Mouse (Mus musculus): ENCODE results near the gene Cep152. TPM values are rescaled to one million over a fixed set of nuclear protein-coding genes. Genes with fewer than 3 reads are reported as not detected.

Cep152 gene
- polyA plus RNA-seq, 1 experiment from 2014 or later, result 11.4 TPM

DNA sequence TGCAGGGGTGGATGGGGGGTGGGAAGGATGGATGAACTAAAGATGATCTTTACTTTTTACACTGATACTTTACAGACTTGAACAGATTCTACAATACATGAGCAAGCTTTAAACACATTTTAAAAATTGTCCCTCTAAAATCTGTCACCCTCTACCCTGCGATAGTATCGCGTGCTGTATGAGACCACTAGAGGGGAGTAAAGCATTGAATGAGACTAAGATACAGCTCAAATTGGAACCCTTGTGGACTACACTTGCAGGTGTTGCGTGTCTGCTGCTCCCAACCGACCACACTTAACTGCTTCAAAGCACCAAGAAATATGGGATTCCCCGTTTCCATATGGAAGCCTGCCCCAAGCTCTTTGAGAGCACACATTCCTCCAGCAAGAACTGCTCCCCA lies 69.1 kb downstream of the Cep152 start:
- 75% methylated on average over 6 of the region's 6 CpGs for WGBS
- H3K36me3 ChIP-seq (ENCODE audit: control insufficient read depth, insufficient read depth, low read length), result no peaks in the 10 kb centered on the region
- no peak overlapping the region for H3K9ac ChIP-seq (ENCODE audit: low read depth, low read length)
- ATAC-seq (ENCODE audit: low FRiP score, low TSS enrichment), result no peak; the same call in 1 of the 2 replicates
- H3K4me1 ChIP-seq (ENCODE audit: control insufficient read depth, insufficient read depth, low read length), result no peaks in the 10 kb centered on the region
- H3K27me3 ChIP-seq (ENCODE audit: control insufficient read depth, insufficient read depth, low read length), result no peaks in the 10 kb centered on the region
- H3K4me2 ChIP-seq (replicated peaks; ENCODE audit: low read depth, low read length), result no peak overlapping the region
- H3K27ac ChIP-seq (ENCODE audit: low read depth, low read length), result no peak overlapping the region
- H3K9me3 ChIP-seq (ENCODE audit: control insufficient read depth, low read length), result no peaks in the 10 kb centered on the region
- no peak overlapping the region for H3K4me3 ChIP-seq (ENCODE audit: low read length)

DNA sequence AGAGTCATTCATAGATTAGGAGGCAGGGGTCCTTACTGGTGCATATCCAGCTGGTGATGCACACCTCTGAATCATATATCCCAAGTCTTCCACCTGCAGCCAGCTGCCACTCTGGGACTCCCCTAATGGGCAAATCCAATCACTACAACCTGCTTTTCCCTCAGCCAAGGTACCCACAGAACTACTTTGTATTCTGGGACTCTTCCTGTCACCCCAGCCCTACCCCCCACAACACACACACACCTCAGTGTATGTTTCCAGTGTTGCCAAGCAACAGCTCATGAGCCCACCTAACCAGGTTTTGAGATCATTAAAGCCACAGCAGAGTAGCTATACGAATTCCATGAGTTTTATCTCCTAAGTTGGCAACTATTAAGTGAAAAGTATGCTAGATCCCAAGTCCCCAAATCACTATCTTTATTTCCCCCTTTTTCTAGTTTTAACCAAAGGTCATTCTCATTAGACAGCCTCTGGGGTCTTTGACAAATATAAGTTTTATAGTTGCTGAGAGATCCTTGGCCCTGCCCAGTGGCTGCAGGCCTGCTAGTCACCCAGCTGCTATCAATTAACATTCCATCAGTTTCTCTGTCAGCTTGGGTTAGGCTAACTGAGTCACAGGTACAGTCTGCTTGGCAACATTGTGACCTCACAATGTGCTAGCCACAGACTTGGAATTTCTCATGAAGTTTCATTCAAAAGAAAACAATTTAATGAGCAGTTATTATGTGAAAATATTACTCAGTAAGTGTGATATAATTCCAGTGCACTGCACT lies 75.9 kb downstream of the Cep152 start:
- Histone ChIP-seq H3K9me3 (ENCODE audit: control insufficient read depth, low read length) (no peaks in the 10 kb centered on the region; the same call in 1 of the 2 replicates), H3K27me3 (ENCODE audit: control insufficient read depth, insufficient read depth, low read length) (no peaks in the 10 kb centered on the region), H3K9ac (ENCODE audit: low read depth, low read length) (no peak overlapping the region), H3K4me3 (ENCODE audit: low read length) (no peak overlapping the region), H3K27ac (ENCODE audit: low read depth, low read length) (no peak overlapping the region), H3K36me3 (ENCODE audit: control insufficient read depth, insufficient read depth, low read length) (no peaks in the 10 kb centered on the region), H3K4me2 (replicated peaks; ENCODE audit: low read depth, low read length) (no peak overlapping the region), H3K4me1 (ENCODE audit: control insufficient read depth, insufficient read depth, low read length) (0 out of 2 replicates have a peak, but pooled peaks cover 3% of the 10 kb centered on the region)
- WGBS, result 63% methylated on average over 1 of the region's 1 CpGs
- no peak for ATAC-seq (ENCODE audit: low FRiP score, low TSS enrichment)

DNA sequence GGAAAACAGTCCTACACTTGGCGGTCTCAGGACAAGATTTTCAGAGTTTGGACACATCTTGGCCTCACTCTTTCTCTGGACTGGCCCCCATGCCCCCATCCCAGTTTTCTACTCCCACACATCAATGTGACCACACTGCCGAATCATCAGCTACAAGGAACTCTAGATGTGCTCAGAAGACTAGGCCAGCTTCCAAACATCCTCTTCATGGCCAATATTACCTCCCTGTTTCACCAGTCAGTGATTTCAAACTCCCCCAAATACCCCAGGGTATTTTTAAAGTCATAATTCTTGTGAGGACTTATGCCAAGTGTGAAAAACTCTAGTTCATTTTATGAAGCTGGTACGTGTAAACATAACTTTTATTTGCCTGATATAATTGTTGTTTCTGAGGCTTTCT lies 79.9 kb downstream of the Cep152 start:
- no peaks in the 10 kb centered on the region for H3K36me3 ChIP-seq (ENCODE audit: control insufficient read depth, insufficient read depth, low read length)
- H3K4me3 ChIP-seq (ENCODE audit: low read length), result no peak overlapping the region
- WGBS, result 62% methylated on average over 3 of the region's 3 CpGs
- no peak overlapping the region for H3K4me2 ChIP-seq (replicated peaks; ENCODE audit: low read depth, low read length)
- 0 out of 2 replicates have a peak, but pooled peaks cover 3% of the 10 kb centered on the region for H3K4me1 ChIP-seq (ENCODE audit: control insufficient read depth, insufficient read depth, low read length)
- ATAC-seq (ENCODE audit: low FRiP score, low TSS enrichment), result no peak
- H3K9ac ChIP-seq (ENCODE audit: low read depth, low read length), result no peak overlapping the region
- H3K27ac ChIP-seq (ENCODE audit: low read depth, low read length), result no peak overlapping the region
- no peaks in the 10 kb centered on the region; the same call in 1 of the 2 replicates for H3K9me3 ChIP-seq (ENCODE audit: control insufficient read depth, low read length)
- no peaks in the 10 kb centered on the region for H3K27me3 ChIP-seq (ENCODE audit: control insufficient read depth, insufficient read depth, low read length)

DNA sequence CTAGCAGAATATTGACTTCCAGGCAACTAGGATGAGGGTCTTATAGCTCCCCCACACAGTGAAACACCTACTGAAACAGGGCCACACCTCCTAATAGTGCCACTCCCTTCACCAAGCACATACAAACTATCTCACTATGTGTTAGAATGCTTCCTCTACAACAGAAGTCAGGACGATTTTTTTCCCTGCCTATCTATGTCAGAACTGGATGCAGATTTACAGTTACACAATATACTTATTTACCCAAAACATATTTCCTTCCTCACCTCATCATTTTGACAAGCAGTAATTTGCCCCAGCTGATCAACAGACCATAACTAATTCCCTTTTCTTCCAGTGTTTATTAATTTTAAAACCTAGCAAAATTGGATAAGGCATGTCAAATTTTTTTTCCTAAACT lies 81.3 kb downstream of the Cep152 start:
- Histone ChIP-seq H3K9me3 (ENCODE audit: control insufficient read depth, low read length) (no peaks in the 10 kb centered on the region; the same call in 1 of the 2 replicates), H3K36me3 (ENCODE audit: control insufficient read depth, insufficient read depth, low read length) (no peaks in the 10 kb centered on the region), H3K4me1 (ENCODE audit: control insufficient read depth, insufficient read depth, low read length) (0 out of 2 replicates have a peak, but pooled peaks cover 3% of the 10 kb centered on the region), H3K27me3 (ENCODE audit: control insufficient read depth, insufficient read depth, low read length) (no peaks in the 10 kb centered on the region), H3K27ac (ENCODE audit: low read depth, low read length) (no peak overlapping the region), H3K4me3 (ENCODE audit: low read length) (no peak overlapping the region), H3K9ac (ENCODE audit: low read depth, low read length) (no peak overlapping the region), H3K4me2 (replicated peaks; ENCODE audit: low read depth, low read length) (no peak overlapping the region)
- no peak for ATAC-seq (ENCODE audit: low FRiP score, low TSS enrichment)
- 67% methylated on average over 1 of the region's 1 CpGs for WGBS

DNA sequence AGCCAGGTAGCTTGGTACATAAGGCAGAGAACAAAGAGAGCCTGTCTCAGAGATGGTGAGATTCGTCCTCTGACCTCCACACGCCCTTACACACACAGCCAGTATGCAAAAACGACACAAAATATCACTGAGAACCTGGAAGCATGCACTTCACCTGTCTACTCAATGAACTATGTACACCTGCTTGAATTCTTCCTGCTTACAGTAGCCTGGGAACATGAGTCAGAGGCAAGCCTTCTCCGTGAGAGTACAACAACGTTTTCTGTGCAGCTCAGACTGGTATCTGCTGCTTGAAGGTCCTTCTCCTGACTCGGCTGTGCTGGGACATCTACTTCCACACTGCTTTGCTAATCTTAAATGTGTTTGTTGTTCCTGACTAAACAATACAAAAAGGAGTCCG lies 83.5 kb downstream of the Cep152 start:
- Histone ChIP-seq H3K4me1 (ENCODE audit: control insufficient read depth, insufficient read depth, low read length) (0 out of 2 replicates have a peak, but pooled peaks cover 3% of the 10 kb centered on the region), H3K27me3 (ENCODE audit: control insufficient read depth, insufficient read depth, low read length) (no peaks in the 10 kb centered on the region), H3K9me3 (ENCODE audit: control insufficient read depth, low read length) (no peaks in the 10 kb centered on the region; the same call in 1 of the 2 replicates), H3K27ac (ENCODE audit: low read depth, low read length) (no peak overlapping the region), H3K9ac (ENCODE audit: low read depth, low read length) (no peak overlapping the region), H3K4me2 (replicated peaks; ENCODE audit: low read depth, low read length) (no peak overlapping the region), H3K4me3 (ENCODE audit: low read length) (no peak overlapping the region), H3K36me3 (ENCODE audit: control insufficient read depth, insufficient read depth, low read length) (no peaks in the 10 kb centered on the region)
- 79% methylated on average over 7 of the region's 7 CpGs for WGBS
- no peak for ATAC-seq (ENCODE audit: low FRiP score, low TSS enrichment)

DNA sequence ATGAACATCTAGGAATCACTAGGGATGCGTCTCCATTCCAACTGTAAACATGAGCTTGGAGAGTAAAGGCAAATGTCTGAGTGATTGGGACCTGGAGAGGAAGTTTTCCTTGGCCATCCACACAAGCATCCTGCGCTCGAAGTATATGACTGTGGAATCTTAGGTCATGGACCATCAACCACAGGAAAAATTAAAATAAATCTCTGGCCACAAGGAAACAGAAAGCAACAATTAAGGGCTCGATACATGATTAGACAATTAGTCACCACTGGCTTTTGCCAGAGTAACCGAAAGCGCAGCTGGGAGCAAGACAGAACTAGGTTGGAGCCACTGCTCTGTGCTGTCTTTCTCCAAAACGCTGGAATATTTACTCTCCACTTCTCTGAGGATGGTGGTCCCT lies 84.3 kb downstream of the Cep152 start:
- no peak overlapping the region for H3K9ac ChIP-seq (ENCODE audit: low read depth, low read length)
- H3K4me2 ChIP-seq (replicated peaks; ENCODE audit: low read depth, low read length), result no peak overlapping the region
- H3K4me3 ChIP-seq (ENCODE audit: low read length), result no peak overlapping the region
- H3K4me1 ChIP-seq (ENCODE audit: control insufficient read depth, insufficient read depth, low read length), result 0 out of 2 replicates have a peak, but pooled peaks cover 3% of the 10 kb centered on the region
- H3K27ac ChIP-seq (ENCODE audit: low read depth, low read length), result no peak overlapping the region
- no peaks in the 10 kb centered on the region for H3K36me3 ChIP-seq (ENCODE audit: control insufficient read depth, insufficient read depth, low read length)
- 68% methylated on average over 7 of the region's 7 CpGs for WGBS
- H3K27me3 ChIP-seq (ENCODE audit: control insufficient read depth, insufficient read depth, low read length), result no peaks in the 10 kb centered on the region
- no peaks in the 10 kb centered on the region for H3K9me3 ChIP-seq (ENCODE audit: control insufficient read depth, low read length)
- ATAC-seq (ENCODE audit: low FRiP score, low TSS enrichment), result no peak

DNA sequence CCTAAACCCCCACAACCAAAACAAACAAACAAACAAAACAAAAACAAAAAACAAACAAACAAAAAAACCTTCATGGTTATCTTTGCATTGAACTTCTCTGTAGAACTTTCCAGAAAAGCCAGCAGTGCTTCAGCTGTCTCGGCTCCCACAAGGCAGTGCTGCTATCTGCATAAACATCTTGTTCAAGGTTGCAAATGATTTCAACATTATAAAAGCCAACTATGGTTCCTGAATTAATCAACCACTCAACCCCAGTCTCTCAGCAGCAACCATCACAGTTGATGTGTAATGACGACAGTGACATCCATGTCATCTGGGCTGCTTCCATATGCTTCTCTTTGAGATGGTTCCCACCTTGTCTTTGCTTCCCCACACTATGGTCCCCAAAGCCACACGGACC lies 85.3 kb downstream of the Cep152 start:
- WGBS, result 87% methylated on average over 3 of the region's 3 CpGs
- Histone ChIP-seq H3K27ac (ENCODE audit: low read depth, low read length) (no peak overlapping the region), H3K27me3 (ENCODE audit: control insufficient read depth, insufficient read depth, low read length) (no peaks in the 10 kb centered on the region), H3K4me1 (ENCODE audit: control insufficient read depth, insufficient read depth, low read length) (0 out of 2 replicates have a peak, but pooled peaks cover 3% of the 10 kb centered on the region), H3K9ac (ENCODE audit: low read depth, low read length) (no peak overlapping the region), H3K4me3 (ENCODE audit: low read length) (no peak overlapping the region), H3K9me3 (ENCODE audit: control insufficient read depth, low read length) (no peaks in the 10 kb centered on the region), H3K4me2 (replicated peaks; ENCODE audit: low read depth, low read length) (no peak overlapping the region), H3K36me3 (ENCODE audit: control insufficient read depth, insufficient read depth, low read length) (no peaks in the 10 kb centered on the region)
- no peak for ATAC-seq (ENCODE audit: low FRiP score, low TSS enrichment)

DNA sequence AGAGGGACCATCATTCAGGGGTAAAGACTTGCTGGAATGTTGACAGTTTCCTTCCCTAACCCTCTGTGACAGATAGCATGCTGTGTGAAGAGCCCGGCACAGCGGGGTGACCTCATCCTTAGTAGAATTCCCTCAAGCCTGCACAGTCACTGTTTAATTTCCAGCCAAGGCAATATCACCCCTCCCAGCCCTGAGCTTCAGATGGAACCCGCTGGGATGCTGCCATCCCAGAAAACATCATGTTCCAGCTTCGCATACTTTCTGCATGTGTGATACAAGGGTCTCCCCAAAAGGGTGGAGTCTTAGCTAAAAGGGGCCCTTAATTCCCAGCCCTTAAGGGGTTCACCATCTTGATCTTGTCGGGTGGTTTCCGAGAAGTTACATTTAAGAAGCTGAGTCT lies 94.2 kb downstream of the Cep152 start:
- no peaks in the 10 kb centered on the region for H3K27me3 ChIP-seq (ENCODE audit: control insufficient read depth, insufficient read depth, low read length)
- H3K9me3 ChIP-seq (ENCODE audit: control insufficient read depth, low read length), result no peaks in the 10 kb centered on the region
- ATAC-seq (ENCODE audit: low FRiP score, low TSS enrichment), result no peak
- no peaks in the 10 kb centered on the region for H3K4me1 ChIP-seq (ENCODE audit: control insufficient read depth, insufficient read depth, low read length)
- no peak overlapping the region for H3K9ac ChIP-seq (ENCODE audit: low read depth, low read length)
- WGBS, result 81% methylated on average over 6 of the region's 6 CpGs
- no peaks in the 10 kb centered on the region for H3K36me3 ChIP-seq (ENCODE audit: control insufficient read depth, insufficient read depth, low read length)
- H3K4me2 ChIP-seq (replicated peaks; ENCODE audit: low read depth, low read length), result no peak overlapping the region
- no peak overlapping the region for H3K4me3 ChIP-seq (ENCODE audit: low read length)
- no peak overlapping the region for H3K27ac ChIP-seq (ENCODE audit: low read depth, low read length)

DNA sequence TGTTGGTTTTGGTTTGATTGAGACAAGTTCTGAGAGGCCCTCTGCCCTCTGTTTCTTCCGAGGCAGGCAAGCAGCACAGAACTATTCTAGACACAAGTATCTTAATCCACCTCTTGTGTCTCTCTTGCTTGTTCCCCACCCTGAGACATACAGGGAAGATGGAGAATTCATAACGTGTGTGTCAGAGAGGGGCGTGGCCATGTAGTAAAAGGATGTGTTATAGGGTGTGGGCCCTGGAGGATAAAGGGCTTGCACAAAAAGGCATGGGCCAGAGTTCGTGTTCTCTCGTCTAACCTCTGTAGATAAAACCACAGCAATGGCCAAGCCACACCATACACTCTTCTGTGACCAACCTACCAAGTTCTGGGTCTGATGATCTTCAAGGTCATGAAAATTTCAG lies 98.3 kb downstream of the Cep152 start:
- Histone ChIP-seq H3K4me2 (replicated peaks; ENCODE audit: low read depth, low read length) (no peak overlapping the region), H3K4me1 (ENCODE audit: control insufficient read depth, insufficient read depth, low read length) (no peaks in the 10 kb centered on the region), H3K36me3 (ENCODE audit: control insufficient read depth, insufficient read depth, low read length) (no peaks in the 10 kb centered on the region), H3K27ac (ENCODE audit: low read depth, low read length) (no peak overlapping the region), H3K9me3 (ENCODE audit: control insufficient read depth, low read length) (no peaks in the 10 kb centered on the region), H3K4me3 (ENCODE audit: low read length) (no peak overlapping the region), H3K27me3 (ENCODE audit: control insufficient read depth, insufficient read depth, low read length) (no peaks in the 10 kb centered on the region), H3K9ac (ENCODE audit: low read depth, low read length) (no peak overlapping the region)
- 83% methylated on average over 5 of the region's 5 CpGs for WGBS
- no peak for ATAC-seq (ENCODE audit: low FRiP score, low TSS enrichment)
